Mouse (Mus musculus) ES-E14 (cell line): ENCODE measurements around the gene Haus2.

ENCODE experiments used
- HCFC1 ChIP-seq: IDR thresholded peaks from 2 replicates; pipeline ENCODE4 v1.6.1; 2012; ENCODE audit warnings: low read length, inconsistent platforms, borderline replicate concordance; ENCODE audit not compliant: insufficient read depth
- MAFK ChIP-seq: IDR thresholded peaks from 2 replicates; pipeline ENCODE4 v1.6.1; 2014; ENCODE audit warnings: mild to moderate bottlenecking, low read depth, low read length, inconsistent platforms; ENCODE audit not compliant: insufficient read depth

- no peak for TF ChIP-seq HCFC1
- no peak for TF ChIP-seq MAFK
Observed at GRCm38 (mm10) chr2:120575978-120576377, 33.2 kb upstream of the Haus2 start.
